In genomic region chr5:32176800-32177199, GRCm38 (mm10) we compare ENCODE assay signal across 35 mouse cellular contexts. TPM values are rescaled to one million over a fixed set of nuclear protein-coding genes. Genes with fewer than 3 reads are reported as not detected.
"Had no signal": no experiment of that assay in that cellular context is flagged by ENCODE, and none has a peak within 500 bp of the region (broad histone marks: within the 10 kb centered on the region; RNA-seq: fewer than 3 reads in every experiment).

No protein-coding gene starts in this region.

- ATAC-seq: liver, embryonic 12.5 days; liver, postnatal 0 days; lung, postnatal 0 days; midbrain, embryonic 13.5 days; midbrain, embryonic 15.5 days had no signal

- H3K4me3 ChIP-seq: left cerebral cortex, adult 2 months; limb, embryonic 10.5 days; limb, embryonic 12.5 days; limb, embryonic 13.5 days; limb, embryonic 15.5 days; liver, embryonic 12.5 days; liver, embryonic 13.5 days; liver, embryonic 15.5 days; lung, embryonic 15.5 days; megakaryocyte, embryonic 14.5 days; midbrain, embryonic 10.5 days; midbrain, embryonic 12.5 days; midbrain, embryonic 13.5 days; midbrain, embryonic 15.5 days; myocyte; neural tube, embryonic 12.5 days had no signal

- DNase-seq: left cerebral cortex, postnatal 4 days; liver; liver, embryonic 13.5 days; liver, postnatal 0 days; lung, adult 18-20 months; lung, adult 2 months; lung, embryonic 14.5 days; lung, postnatal 10 days; lung, postnatal 14 days; lung, postnatal 36 days; lung, postnatal 4 days; midbrain, embryonic 14.5 days had no signal

- H3K36me3 ChIP-seq: limb, embryonic 10.5 days; limb, embryonic 12.5 days; limb, embryonic 13.5 days; limb, embryonic 15.5 days; liver, embryonic 12.5 days; liver, embryonic 13.5 days; liver, embryonic 15.5 days; lung, embryonic 15.5 days; midbrain, embryonic 10.5 days; midbrain, embryonic 12.5 days; midbrain, embryonic 13.5 days; midbrain, embryonic 15.5 days; neural tube, embryonic 12.5 days had no signal

- H3K27me3 ChIP-seq: limb, embryonic 12.5 days; limb, embryonic 13.5 days; limb, embryonic 15.5 days; liver, embryonic 13.5 days; liver, embryonic 15.5 days; lung, embryonic 15.5 days; midbrain, embryonic 12.5 days; midbrain, embryonic 13.5 days; midbrain, embryonic 15.5 days; neural tube, embryonic 12.5 days had no signal

- H3K4me2 ChIP-seq: limb, embryonic 12.5 days; limb, embryonic 13.5 days; limb, embryonic 15.5 days; liver, embryonic 11.5 days; liver, embryonic 12.5 days; liver, embryonic 13.5 days; liver, embryonic 15.5 days; lung, embryonic 14.5 days; lung, embryonic 15.5 days; midbrain, embryonic 12.5 days; midbrain, embryonic 13.5 days; midbrain, embryonic 15.5 days; neural tube, embryonic 12.5 days had no signal

- H3K27ac ChIP-seq: left cerebral cortex, adult 2 months; limb, embryonic 10.5 days; limb, embryonic 12.5 days; limb, embryonic 13.5 days; limb, embryonic 15.5 days; liver, embryonic 12.5 days; liver, embryonic 13.5 days; liver, embryonic 14.5 days; liver, embryonic 15.5 days; lung, embryonic 15.5 days; macrophage; midbrain, embryonic 10.5 days; midbrain, embryonic 12.5 days; midbrain, embryonic 13.5 days; midbrain, embryonic 15.5 days; neural tube, embryonic 12.5 days had no signal

- H3K9ac ChIP-seq: limb, embryonic 12.5 days; limb, embryonic 13.5 days; limb, embryonic 15.5 days; liver, embryonic 12.5 days; liver, embryonic 13.5 days; liver, embryonic 14.5 days; liver, embryonic 15.5 days; liver, postnatal 0 days; lung, embryonic 14.5 days; lung, embryonic 15.5 days; midbrain, embryonic 12.5 days; midbrain, embryonic 13.5 days; midbrain, embryonic 15.5 days; neural tube, embryonic 12.5 days had no signal

- H3K4me1 ChIP-seq: limb, embryonic 12.5 days; limb, embryonic 13.5 days; limb, embryonic 15.5 days; liver, embryonic 12.5 days; liver, embryonic 13.5 days; liver, embryonic 15.5 days; lung, embryonic 15.5 days; midbrain, embryonic 10.5 days; midbrain, embryonic 12.5 days; midbrain, embryonic 13.5 days; midbrain, embryonic 15.5 days; neural tube, embryonic 12.5 days had no signal

- H3K9me3 ChIP-seq: limb, embryonic 10.5 days; limb, embryonic 12.5 days; limb, embryonic 13.5 days; limb, embryonic 15.5 days; liver, embryonic 12.5 days; liver, embryonic 13.5 days; liver, embryonic 15.5 days; lung, embryonic 15.5 days; midbrain, embryonic 10.5 days; midbrain, embryonic 12.5 days; midbrain, embryonic 13.5 days; midbrain, embryonic 15.5 days; neural tube, embryonic 12.5 days had no signal

RNA-seq across cellular contexts. Expression of gene Plb1, which starts 55.7 kb away (rescaled TPM):
- total RNA-seq: megakaryocyte, adult 5-6 weeks; megakaryocyte-erythroid progenitor cell, adult 5-6 weeks; monocyte, adult 5-6 weeks had no signal
- polyA plus RNA-seq: limb, embryonic 10.5 days; limb, embryonic 11.5 days; liver, embryonic 11.5 days; liver, embryonic 12.5 days; liver, embryonic 13.5 days; midbrain, embryonic 13.5 days; midbrain, embryonic 14.5 days; neural tube, embryonic 12.5 days had no signal
